Mouse (Mus musculus) gastrocnemius, postnatal 14 days (tissue): ENCODE measurements at regions not wholly inside any gene's neighbourhood (a gene's known extent, or its start where the extent isn't known, plus 50 kb on each side); places are given as distances from the start of the nearest gene placed in this dataset.
"Not testable (repeated sequence)": the region's sequence is repeated elsewhere in the genome, so short reads cannot be mapped to it uniquely, and the experiment has no call there.

Experiments used
- DNase-seq: peaks from one replicate; pipeline ENCODE4 v3.0.0; 2021; ENCODE audit warnings: mixed read lengths
- intact Hi-C: fragments of 180-260 bp; cut with DNase I; formaldehyde crosslinking; loops from one replicate; pipeline ENCODE4 v1.15.1; 2025; ENCODE audit warnings: low total_unique reads

DNA sequence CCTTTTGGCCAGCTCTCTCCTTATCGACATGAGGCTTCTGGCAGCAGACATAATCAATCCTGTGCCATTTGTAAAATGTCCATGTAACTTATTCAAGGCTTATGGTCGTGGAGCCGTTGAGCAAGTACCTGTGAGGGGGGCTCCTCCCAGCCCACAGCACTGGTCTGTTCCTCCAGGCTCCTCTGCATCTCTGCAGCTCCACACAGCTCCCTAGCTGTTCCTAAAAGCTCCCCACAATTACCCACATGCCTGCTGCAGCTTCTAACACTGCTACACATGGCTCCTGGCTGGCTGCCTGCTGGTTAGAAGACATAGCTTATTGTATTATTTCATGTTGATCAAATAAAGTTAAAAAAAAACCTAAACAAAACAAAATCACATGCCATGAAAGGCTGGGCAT lies 77.9 kb downstream of the Tcp10c start:
- DNase-seq, intact Hi-C loops: not testable (repeated sequence)

DNA sequence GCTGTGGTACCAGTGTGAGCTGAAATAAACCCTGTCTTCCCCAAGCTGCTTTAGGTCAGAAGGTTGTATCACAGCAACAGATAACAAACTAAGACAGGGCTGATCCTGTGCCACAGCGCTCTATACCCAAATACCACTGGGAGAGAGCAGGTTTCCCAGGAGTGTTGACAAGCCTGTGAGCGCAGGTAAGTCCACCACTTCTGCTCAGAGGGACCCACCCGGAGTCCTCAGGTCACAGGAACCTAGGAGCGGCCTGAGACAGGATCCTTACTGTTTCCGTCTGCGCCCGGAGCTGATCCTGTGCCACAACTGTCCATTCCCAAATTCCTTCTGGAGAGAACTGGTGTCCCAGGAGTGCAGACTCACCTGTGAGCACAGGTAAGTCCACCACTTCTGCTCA lies 79.8 kb downstream of the Tcp10c start:
- DNase-seq, intact Hi-C loops: not testable (repeated sequence)

DNA sequence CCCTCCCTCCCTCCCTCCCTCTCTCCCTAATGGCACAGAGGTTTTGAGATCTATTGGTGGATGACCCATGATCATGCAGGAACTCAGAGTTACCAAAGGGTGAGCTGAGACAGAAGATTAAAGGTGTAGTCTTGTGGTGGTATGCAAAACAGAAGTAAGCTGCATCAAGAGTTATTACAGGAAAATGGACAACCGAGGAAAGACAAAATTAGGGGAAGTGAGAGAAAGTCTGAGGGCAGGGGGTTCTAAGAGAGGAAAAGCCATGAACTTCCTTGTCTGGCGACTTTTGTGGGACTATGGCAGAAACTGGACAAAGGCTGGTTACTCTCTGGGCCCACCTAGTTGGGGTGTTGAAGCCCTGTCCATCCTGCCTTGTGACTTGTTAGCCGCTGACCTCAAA lies 84.4 kb downstream of the Tcp10c start:
- DNase-seq, intact Hi-C loops: not testable (repeated sequence)

DNA sequence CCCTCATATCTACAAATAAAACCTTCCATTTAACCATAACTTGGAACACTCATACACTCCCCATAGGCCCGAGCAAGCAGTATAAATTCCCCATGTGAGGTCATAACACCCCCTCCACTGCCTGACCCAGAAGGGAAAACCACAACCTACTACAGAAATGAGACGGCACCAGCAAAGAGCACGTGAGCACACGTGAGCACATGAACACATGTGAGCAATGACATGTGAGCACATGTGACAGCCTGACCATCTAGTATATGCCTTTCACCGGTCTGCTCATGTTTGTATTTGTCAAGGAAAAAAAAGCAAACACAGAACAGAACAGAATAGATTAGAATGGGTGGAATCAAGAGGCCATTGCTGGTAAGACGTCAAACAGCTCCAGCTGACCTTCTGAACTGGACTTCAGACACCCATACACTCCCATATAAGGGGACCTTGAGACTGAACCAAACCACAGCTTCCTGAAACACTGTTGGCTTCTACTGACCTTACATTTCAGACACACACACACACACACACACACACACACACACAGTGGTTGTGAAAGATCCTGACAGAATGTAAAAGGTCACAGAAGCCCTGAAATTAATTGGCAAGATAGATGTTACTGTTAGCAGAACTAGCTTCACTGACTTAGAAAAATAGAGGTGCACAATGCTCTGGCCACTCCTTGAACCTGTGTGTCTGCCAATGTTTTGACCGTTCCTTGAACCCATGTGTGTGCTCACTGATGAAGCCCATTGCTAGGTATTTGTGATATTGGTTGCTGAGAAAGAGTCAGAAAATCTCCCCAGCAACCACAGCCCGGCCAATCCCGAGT lies 86.5 kb downstream of the Tcp10c start:
- intact Hi-C loops, DNase-seq: not testable (repeated sequence)

DNA sequence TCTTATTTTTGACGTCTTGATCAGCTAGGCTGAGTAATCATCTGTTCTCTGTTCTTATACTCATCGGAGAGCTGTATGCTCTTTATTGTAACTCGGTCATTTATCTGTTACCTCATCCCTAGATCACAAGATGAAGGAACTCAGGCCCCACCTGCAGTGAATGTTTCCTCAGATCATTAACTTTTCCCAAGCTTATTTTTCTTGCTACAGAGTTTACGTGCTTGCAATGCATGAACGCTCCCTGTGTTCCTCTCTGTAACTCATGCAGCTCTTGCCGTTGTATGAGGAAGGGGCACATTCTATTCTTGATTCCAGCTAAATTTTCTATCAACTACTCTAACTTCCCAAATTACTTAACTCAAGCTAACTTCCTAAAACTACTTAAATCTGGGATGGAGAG lies 87.9 kb downstream of the Tcp10c start:
- DNase-seq, intact Hi-C loops: not testable (repeated sequence)

DNA sequence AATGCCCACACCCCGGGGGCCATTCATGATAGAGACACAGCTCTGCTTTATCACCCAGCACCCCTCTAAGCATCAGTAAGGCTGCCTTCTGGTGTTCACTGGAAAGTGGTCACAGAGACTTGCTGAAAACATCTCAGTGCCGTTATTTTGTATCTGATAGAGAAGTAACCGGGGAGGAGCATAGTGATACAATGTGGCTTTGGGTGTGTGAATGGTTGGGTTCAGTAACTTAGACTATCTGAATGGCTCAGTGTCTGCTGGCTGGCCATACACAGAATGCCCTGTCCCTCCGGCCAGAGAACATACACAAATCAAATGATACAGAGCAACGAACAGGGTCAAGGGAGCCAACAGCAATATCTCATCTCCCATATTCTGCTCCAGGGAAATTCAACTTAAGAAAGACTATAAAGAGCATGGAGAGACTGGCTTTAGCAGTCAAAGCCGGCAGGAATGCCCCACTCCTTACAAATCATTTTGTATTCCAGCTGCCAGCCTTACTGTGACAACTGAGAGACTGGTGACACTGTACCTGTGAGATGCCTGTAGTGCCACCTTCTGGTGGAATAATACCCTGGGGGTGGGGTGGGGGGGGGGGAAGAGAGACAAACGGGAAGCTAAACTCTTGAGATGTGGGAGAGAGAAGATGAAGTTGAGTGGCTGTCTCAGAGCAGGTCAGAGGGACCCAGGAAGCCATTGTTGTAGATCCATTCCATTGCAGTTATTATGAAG lies 102.7 kb downstream of the Tcp10c start:
- intact Hi-C loops, DNase-seq: not testable (repeated sequence)

DNA sequence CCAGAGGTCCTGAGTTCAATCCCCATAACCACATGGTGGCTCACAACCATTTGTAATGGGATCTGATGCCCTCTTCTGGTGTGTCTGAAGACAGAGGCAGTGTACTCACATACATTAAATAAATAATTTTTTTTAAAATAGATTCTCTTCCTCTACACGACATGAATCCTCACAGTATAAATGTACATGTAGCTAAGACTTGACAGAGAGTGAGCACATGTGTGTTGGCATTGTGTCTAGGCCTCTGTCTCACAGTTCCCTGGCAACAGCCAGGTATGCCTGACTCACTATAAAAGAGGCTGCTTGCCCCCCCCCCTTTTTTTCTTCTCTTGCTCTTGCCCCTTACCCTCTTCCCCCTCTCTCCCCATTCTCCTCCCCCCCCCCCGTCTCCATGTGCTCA lies 103.6 kb downstream of the Tcp10c start:
- intact Hi-C loops, DNase-seq: not testable (repeated sequence)

DNA sequence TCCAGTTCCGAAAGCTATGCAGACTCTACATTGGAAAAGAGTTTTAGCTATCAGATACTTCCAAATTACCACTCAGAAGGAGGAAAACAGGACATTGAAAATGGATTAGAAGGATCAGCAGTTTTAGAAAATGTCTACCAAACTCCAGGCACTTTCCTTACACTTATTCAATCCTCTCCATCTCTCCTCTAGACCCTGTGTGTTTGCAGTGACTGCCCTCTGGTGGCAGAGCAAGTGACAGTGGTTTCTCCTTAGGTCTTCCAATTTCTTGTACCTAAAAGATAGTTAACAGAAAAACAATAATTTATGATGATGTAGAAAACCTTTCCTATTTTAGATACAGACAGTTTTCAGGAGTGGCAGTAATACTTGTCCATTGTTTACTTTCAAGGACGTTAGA lies 104.4 kb downstream of the Tcp10c start:
- intact Hi-C loops, DNase-seq: not testable (repeated sequence)

DNA sequence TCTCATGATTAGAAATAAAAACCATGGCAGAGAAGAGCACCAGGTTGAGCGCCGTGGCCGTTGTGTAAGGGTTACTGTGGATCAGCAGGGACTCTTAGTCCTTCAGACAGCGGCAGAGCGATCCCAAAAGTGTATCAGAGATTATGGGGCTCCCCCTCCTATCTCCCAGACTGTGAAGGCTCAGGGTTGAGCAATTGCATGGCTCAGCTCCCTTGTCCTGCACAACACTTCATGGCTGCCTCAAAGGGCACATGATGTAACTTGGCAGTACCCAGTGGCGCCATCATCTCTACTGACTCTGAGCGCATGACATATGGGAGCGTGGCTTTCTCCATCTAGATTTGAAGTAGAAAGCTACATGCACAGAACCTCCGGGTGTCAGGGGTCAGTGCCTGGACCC lies 108.3 kb downstream of the Tcp10c start:
- intact Hi-C loops, DNase-seq: not testable (repeated sequence)

DNA sequence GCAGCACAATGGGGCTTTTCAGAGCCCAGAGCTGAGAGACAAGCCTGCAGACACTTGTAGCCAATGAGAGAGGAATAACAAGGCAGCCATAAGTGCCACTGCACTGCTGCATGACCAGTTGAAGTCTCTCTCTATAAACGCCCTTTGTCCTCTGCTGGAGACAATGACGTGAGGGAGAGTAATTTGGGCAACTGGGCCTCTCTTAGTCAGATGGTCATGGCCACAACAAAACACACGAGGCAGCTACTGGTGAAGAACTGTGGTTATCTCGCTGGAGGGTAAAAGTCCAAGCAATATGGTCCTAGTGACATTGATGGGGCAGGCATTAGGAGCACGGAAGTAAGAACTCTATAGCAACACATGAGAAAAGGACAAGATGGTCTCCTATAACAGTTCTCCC lies 111.5 kb downstream of the Tcp10c start:
- DNase-seq, intact Hi-C loops: not testable (repeated sequence)

DNA sequence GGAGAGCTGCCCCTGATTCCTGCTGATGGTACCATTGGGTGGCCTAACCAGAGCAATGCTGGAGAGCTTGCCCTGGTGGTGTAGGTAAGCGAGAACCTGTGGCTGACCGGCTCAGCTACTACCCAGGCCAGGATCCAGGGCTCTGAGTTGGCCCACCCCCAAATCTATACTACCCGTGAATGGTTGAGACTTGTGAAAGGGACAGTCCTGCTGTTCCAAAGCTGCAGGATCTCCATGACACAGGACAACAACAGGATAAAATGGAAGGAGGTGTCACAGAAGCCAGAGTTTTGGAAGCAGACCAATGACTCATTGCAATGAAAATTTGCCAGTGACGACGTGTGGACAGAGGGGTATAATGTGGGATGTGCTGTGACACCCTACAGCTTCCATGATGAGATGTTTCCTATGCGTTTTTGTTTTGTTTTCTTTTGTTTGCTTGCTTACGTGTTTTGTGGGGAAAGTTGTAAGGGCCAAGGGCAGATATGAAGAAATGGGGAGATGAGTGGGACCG lies 115.6 kb downstream of the Tcp10c start:
- not testable (repeated sequence) for DNase-seq
- intact Hi-C loops: loop anchor here (10.0 kb wide), 1 partner anchor 355 kb away; no protein-coding TSS in a partner anchor

DNA sequence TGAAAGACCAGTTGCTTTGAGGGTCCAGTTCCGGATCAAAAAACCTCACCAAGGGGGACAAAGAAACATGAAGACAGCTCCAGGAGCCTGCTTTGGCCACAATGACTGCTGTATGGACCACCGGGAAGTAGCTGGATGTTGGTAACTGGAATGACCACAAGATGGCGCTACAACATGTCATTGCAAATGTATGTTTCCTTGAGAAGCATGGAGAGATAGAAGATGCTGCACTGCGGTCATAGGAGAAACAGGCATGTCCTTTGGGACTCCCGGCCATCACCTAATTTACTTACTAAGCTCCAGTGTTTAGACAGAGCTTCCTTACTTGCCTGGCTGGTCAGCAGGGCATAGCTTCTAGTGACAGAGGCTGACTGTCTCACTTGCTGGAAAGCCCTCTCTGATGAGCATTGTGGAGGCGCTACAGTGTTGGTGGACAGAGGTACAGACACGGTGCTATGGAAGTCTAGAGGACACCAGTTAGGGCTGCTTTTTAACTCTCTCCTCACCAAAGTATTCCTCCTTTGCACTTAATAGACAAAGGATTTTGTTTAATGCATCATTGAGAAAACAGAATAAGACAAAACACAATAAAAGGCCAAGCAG lies 118.2 kb downstream of the Tcp10c start:
- DNase-seq: peak; percentile 55
- intact Hi-C loops: loop anchor here (10.0 kb wide), 1 partner anchor 352 kb away; no protein-coding TSS in a partner anchor

DNA sequence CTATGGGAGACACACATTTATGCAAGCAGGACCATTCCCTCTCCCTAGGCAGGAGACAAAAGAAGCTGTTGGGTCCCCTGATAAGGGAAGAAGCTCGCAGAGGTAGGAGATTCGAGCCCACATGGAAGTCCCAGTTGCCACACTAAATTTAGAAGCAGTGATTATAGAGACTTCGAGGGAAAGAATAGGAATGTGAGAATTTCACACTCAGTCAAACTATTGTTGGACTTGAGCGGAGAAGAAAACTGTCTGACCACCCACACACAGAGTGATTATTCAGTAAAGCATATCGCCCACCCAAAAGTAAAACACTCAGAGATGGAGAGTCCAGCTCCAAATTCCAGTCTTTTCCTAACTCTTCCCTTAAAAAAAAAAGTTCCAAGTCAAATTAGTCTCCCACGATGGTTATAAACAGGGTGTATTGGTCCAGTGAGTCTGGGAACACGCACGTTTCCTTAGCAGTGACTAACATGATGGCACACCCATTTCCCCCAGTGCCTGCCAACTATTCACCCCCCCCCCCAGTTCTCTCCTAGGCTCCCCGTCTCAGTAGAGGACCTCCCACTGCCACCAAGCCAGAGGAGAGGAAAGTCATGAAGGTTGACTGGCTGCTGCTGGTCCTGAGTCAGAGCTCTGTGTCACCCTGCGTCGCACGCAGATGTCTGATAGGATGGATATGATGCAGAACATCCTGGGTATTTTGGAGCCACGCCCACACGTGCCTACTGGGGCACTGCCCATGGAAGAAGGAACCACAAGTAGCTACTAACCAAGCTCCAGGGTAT lies 120.1 kb downstream of the Tcp10c start:
- intact Hi-C loops: loop anchor here (10.0 kb wide), 1 partner anchor 350 kb away; no protein-coding TSS in a partner anchor
- no peak for DNase-seq

DNA sequence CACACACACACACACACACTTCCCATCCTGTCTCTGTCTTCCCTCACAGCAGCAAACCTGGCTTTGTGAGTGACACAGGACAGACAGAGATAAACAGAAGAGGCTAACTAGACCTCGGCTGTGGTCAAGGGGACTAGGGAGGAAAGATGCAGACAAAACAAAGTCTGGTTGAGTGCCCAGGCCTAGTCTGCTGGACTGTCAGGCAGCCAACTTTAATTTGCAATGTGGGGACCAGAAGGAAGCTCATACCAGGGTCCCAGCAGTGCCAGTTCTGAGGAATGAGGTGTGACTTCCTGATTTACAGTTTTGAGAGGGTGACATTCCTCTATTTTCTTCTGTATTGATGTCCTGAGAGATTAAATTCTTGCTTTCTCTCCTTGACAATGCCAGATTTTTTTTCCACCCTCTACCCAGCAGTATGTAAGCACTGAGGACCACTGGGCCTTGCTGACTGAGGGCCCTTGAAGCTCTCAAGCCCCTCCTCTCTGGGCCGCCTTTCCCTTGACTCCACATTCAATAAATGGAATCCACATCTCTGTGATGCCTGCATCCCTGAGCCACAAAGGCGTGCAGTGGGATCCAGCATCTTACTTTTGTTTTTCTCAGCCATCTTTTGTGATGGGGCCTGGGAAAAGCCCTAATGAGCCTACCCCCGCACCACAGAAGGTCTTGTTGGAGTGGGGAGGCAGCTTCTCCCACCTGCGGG lies 124.6 kb downstream of the Tcp10c start:
- intact Hi-C loops: loop anchor here (10.0 kb wide), 1 partner anchor 346 kb away; no protein-coding TSS in a partner anchor
- DNase-seq: no peak

DNA sequence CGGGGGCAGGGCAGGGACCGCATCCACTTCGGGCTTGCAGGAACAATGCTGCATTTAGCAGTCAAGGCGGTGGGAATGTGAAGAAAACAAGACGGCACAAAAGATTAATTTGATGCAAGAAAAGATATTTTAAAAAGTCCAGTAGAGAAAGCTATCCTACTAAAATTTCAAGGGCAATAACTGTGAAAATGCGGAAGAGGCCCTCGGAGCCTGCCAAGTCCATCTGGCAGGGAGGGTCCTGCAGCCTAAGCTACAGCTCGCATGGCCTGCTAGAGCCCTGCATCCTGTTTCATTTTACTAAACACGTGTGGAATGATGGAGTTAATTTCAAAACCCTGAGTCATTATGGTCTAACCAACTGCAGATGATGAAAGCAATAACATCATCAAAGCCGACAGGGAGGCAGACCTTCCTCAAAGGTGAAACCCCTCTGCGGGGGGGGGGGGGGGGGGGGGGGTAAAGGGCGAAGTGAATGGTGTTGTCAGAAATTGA lies 125.2 kb downstream of the Tcp10c start:
- DNase-seq: no peak
- intact Hi-C loops: loop anchor here (10.0 kb wide), 1 partner anchor 345 kb away; no protein-coding TSS in a partner anchor

DNA sequence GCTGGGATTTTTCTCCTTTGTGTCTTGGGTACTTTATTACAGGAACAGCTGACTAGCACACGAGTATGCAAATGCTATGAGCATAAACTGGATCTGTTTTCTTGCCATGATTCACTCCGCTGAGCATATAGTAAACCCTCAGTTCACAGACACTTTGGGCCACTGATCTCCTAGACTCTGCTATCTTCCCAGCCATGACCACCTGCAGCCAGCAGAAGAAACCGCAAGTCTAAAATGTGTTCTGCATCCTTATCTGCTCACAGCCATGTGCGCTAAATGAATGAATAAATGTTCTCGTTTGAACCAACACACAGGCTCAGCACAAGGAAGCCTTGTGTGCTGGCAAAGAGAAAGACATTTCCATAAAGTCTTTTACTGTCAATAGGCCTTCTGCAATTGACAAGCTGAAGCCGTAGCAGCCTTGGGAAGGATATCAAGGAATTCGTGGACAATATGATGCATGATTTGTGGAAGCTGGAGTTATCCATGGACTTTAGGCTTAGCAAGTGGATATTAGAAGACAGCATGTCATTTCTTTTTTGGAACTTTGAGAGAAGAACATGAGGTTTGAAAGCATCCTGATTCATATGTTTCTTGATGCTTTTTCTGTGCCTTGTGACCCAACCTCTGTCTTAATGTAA lies 127.2 kb downstream of the Tcp10c start:
- intact Hi-C loops: no loop called here
- DNase-seq: no peak

DNA sequence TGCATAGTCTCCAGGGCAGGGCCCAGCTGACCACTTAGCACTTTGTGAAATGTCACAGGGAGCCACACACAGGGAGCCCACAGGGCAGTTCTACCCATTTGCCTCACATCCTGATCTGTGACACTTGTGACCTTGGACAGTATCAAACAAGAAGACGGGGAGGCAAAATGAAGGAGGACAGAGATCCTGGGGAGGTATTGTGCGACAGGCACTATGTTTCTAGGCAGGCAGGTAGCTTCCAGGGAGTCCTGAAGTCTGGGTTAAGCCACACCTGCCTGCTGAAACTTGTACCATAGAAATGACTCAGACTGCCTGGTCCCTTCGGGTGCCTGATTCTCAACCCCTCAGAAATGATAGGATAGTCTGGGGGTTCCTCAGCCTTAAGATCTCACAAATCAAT lies 127.8 kb downstream of the Tcp10c start:
- DNase-seq: no peak
- intact Hi-C loops: no loop called here
